In genomic region chr2:5577399-5578129, GRCm38 (mm10) we compare ENCODE assay signal across 8 mouse cellular contexts.
DNase-seq lines count a peak whose midpoint lies in the region; ATAC-seq and TF ChIP-seq lines count a peak whose summit lies in the region.
"Had no signal": no experiment of that assay in that cellular context is flagged by ENCODE, and none has a peak within 500 bp of the region (broad histone marks: within the 10 kb centered on the region; RNA-seq: fewer than 3 reads in every experiment).

No protein-coding gene starts in this region.

- no peak overlapping the region for H3K27ac ChIP-seq in stomach, embryonic 15.5 days
- no peak overlapping the region; the same call in 1 of the 2 replicates for H3K27ac ChIP-seq in stomach, postnatal 0 days (replicated peaks)
- no peak overlapping the region for H3K27ac ChIP-seq in heart, embryonic 16.5 days (ENCODE audit: low read length)
- H3K27ac ChIP-seq: limb, embryonic 15.5 days had no signal

- H3K4me3 ChIP-seq in stomach, embryonic 15.5 days (replicated peaks), result no peak overlapping the region
- no peak overlapping the region for H3K4me3 ChIP-seq in stomach, postnatal 0 days (ENCODE audit: low read depth, low read length)
- no peak overlapping the region for H3K4me3 ChIP-seq in heart, embryonic 16.5 days (ENCODE audit: low read length)
- no peak overlapping the region for H3K4me3 ChIP-seq in lung, adult 2 months (replicated peaks; ENCODE audit: extremely low read depth, low read depth, low read length)
- H3K4me3 ChIP-seq: limb, embryonic 15.5 days had no signal

- peak; percentile 44; the same call in 1 of the 2 replicates for ATAC-seq in stomach, embryonic 15.5 days (ENCODE audit: insufficient read depth, low FRiP score, low read depth)
- ATAC-seq in stomach, postnatal 0 days (ENCODE audit: low FRiP score, low TSS enrichment), result no peak
- ATAC-seq in heart, embryonic 16.5 days (replicated peaks; ENCODE audit: extremely low read depth, insufficient read depth, low FRiP score), result peak; percentile 32; the same call in 1 of the 2 replicates

- no peak for DNase-seq in stomach, postnatal 0 days (ENCODE audit: low spot score)
- DNase-seq in lung, adult 2 months, result peak; percentile 28
- DNase-seq in gastrocnemius, postnatal 10 days, result no peak
- no peak for DNase-seq in left cerebral cortex, postnatal 25 days (ENCODE audit: low spot score in 2 of 2)
- no peak for DNase-seq in adrenal gland, postnatal 10 days

- H3K9ac ChIP-seq in stomach, embryonic 15.5 days, result no peak overlapping the region
- H3K9ac ChIP-seq in stomach, postnatal 0 days (ENCODE audit: low read length), result no peak overlapping the region
- no peak overlapping the region for H3K9ac ChIP-seq in heart, embryonic 16.5 days (ENCODE audit: low read length)
- H3K9ac ChIP-seq: limb, embryonic 15.5 days had no signal

- TF ChIP-seq CTCF in stomach, postnatal 0 days (IDR thresholded peaks at IDR 0.05; ENCODE audit: low read depth), result no peak
- TF ChIP-seq CTCF in lung, adult 2 months (IDR thresholded peaks at IDR 0.05; ENCODE audit: insufficient read depth, low read length), result no peak

- no peaks in the 10 kb centered on the region for H3K9me3 ChIP-seq in stomach, embryonic 15.5 days
- no peaks in the 10 kb centered on the region for H3K9me3 ChIP-seq in stomach, postnatal 0 days (ENCODE audit: control insufficient read depth, low read length)
- H3K9me3 ChIP-seq in heart, embryonic 16.5 days (replicated peaks; ENCODE audit: control insufficient read depth, low read length), result no peaks in the 10 kb centered on the region
- H3K9me3 ChIP-seq: limb, embryonic 15.5 days had no signal

- H3K27me3 ChIP-seq in stomach, embryonic 15.5 days (replicated peaks), result no peaks in the 10 kb centered on the region
- H3K27me3 ChIP-seq in stomach, postnatal 0 days (ENCODE audit: control insufficient read depth, insufficient read depth, low read length), result no peaks in the 10 kb centered on the region
- H3K27me3 ChIP-seq in heart, embryonic 16.5 days (ENCODE audit: control insufficient read depth, insufficient read depth, low read length), result no peaks in the 10 kb centered on the region
- H3K27me3 ChIP-seq: limb, embryonic 15.5 days had no signal

- TF ChIP-seq EP300 in stomach, postnatal 0 days (optimal IDR thresholded peaks at IDR 0.05), result no peak

- no peak overlapping the region for H3K4me2 ChIP-seq in stomach, embryonic 15.5 days
- H3K4me2 ChIP-seq in stomach, postnatal 0 days (replicated peaks; ENCODE audit: low read depth), result no peak overlapping the region
- H3K4me2 ChIP-seq in heart, embryonic 16.5 days (ENCODE audit: low read depth, low read length), result no peak overlapping the region
- H3K4me2 ChIP-seq: limb, embryonic 15.5 days had no signal

- H3K36me3 ChIP-seq in stomach, embryonic 15.5 days, result no peaks in the 10 kb centered on the region
- H3K36me3 ChIP-seq in stomach, postnatal 0 days (ENCODE audit: control insufficient read depth, insufficient read depth, low read length), result no peaks in the 10 kb centered on the region
- no peaks in the 10 kb centered on the region for H3K36me3 ChIP-seq in heart, embryonic 16.5 days (ENCODE audit: control insufficient read depth, insufficient read depth)
- H3K36me3 ChIP-seq: limb, embryonic 15.5 days had no signal

- no peak for TF ChIP-seq POLR2A in lung, adult 2 months (IDR thresholded peaks at IDR 0.05; ENCODE audit: borderline replicate concordance, extremely low read depth, low read depth, low read length)

- 52% methylated on average over 9 of the region's 9 CpGs for WGBS in stomach, embryonic 15.5 days
- 51% methylated on average over 9 of the region's 9 CpGs for WGBS in stomach, postnatal 0 days
- WGBS in heart, embryonic 16.5 days, result 45% methylated on average over 9 of the region's 9 CpGs
- 33% methylated on average over 9 of the region's 9 CpGs for WGBS in lung, adult 2 months

- intact Hi-C loops in left cerebral cortex, postnatal 25 days (cut with DNase I), result no loop called here

- peaks cover 7% of the 10 kb centered on the region; the same call in 1 of the 2 replicates for H3K4me1 ChIP-seq in stomach, embryonic 15.5 days
- H3K4me1 ChIP-seq in stomach, postnatal 0 days (replicated peaks; ENCODE audit: control insufficient read depth, insufficient read depth), result no peaks in the 10 kb centered on the region
- H3K4me1 ChIP-seq in heart, embryonic 16.5 days (ENCODE audit: control insufficient read depth, insufficient read depth, low read length), result peaks cover 10% of the 10 kb centered on the region; the same call in 1 of the 2 replicates
- H3K4me1 ChIP-seq in lung, adult 2 months (ENCODE audit: control insufficient read depth, insufficient read depth, low read length), result peaks cover 19% of the 10 kb centered on the region
